Mouse (Mus musculus): ENCODE results near the gene Apoc2. TPM values are rescaled to one million over a fixed set of nuclear protein-coding genes. Genes with fewer than 3 reads are reported as not detected.

Apoc2 gene
- polyA plus RNA-seq, 1 experiment from 2014 or later, result not detected

DNA sequence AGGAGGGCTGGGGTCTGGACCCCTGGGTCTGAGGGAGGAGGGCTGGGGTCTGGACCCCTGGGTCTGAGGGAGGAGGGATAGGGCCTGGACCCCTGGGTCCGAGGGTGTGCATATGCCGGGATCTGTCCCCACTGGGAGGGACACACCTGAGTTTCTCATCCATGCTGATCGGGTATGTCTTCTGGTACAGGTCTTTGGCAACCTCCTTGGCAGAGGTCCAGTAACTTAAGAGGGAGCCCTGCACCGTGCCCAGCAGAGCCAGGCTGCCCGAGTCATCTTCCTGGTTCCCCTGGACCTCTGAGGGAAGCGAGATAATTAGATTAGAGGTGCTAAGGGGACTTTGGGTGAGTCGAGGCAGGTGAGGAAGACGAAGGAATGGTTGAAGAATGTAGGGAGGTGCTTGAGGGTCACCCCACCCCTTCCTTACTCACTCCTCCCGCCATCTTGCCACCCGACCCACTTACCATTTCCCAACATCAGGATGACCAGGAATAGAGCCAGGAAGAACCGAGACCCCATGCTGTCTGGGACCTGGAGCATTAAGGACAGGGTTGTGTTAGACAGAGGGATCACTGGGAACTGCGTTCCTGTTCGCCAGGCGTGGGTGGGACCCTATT is 4.5 kb downstream of the Apoc2 start:
- no peak overlapping the region for H3K27ac ChIP-seq (ENCODE audit: low read depth, low read length)
- H3K27me3 ChIP-seq (ENCODE audit: control insufficient read depth, insufficient read depth, low read length), result no peaks in the 10 kb centered on the region
- H3K4me1 ChIP-seq (ENCODE audit: control insufficient read depth, insufficient read depth, low read length), result no peaks in the 10 kb centered on the region
- WGBS, result 69% methylated on average over 14 of the region's 14 CpGs
- ATAC-seq (ENCODE audit: low FRiP score), result no peak
- no peak for DNase-seq (ENCODE audit: low spot score, missing footprints)
- no peak overlapping the region for H3K9ac ChIP-seq (ENCODE audit: low read length)
- H3K9me3 ChIP-seq (ENCODE audit: control insufficient read depth, low read length), result no peaks in the 10 kb centered on the region
- no peak overlapping the region for H3K4me2 ChIP-seq
- no peak overlapping the region for H3K4me3 ChIP-seq (ENCODE audit: low read depth, low read length)
- no peaks in the 10 kb centered on the region for H3K36me3 ChIP-seq (ENCODE audit: control insufficient read depth, insufficient read depth, low read length)

DNA sequence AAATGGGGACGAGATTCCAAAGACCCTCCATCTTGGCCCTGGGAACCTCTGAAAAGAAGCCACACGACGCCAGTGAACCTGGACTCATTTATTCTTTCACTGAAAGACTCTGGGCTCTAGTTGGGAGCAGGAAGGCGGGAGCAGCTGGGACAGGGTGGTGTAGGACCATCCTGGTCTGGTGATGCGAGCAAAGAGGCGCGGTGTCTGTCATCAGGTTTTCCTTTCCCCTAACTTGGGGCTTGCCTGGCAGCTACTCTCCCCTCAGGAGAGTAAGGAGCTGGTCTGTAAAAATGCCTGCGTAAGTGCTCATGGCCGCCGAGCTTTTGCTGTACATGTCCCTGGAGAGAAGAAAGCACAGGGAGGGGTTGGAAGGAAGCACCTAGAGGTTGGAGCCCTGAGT is 6.2 kb downstream of the Apoc2 start:
- Histone ChIP-seq H3K9me3 (ENCODE audit: control insufficient read depth, low read length) (no peaks in the 10 kb centered on the region), H3K9ac (ENCODE audit: low read length) (no peak overlapping the region), H3K27me3 (ENCODE audit: control insufficient read depth, insufficient read depth, low read length) (no peaks in the 10 kb centered on the region), H3K4me2 (no peak overlapping the region), H3K36me3 (ENCODE audit: control insufficient read depth, insufficient read depth, low read length) (no peaks in the 10 kb centered on the region), H3K4me3 (ENCODE audit: low read depth, low read length) (no peak overlapping the region), H3K27ac (ENCODE audit: low read depth, low read length) (no peak overlapping the region), H3K4me1 (ENCODE audit: control insufficient read depth, insufficient read depth, low read length) (no peaks in the 10 kb centered on the region)
- no peak for DNase-seq (ENCODE audit: low spot score, missing footprints)
- WGBS, result 75% methylated on average over 10 of the region's 10 CpGs
- ATAC-seq (ENCODE audit: low FRiP score), result no peak

DNA sequence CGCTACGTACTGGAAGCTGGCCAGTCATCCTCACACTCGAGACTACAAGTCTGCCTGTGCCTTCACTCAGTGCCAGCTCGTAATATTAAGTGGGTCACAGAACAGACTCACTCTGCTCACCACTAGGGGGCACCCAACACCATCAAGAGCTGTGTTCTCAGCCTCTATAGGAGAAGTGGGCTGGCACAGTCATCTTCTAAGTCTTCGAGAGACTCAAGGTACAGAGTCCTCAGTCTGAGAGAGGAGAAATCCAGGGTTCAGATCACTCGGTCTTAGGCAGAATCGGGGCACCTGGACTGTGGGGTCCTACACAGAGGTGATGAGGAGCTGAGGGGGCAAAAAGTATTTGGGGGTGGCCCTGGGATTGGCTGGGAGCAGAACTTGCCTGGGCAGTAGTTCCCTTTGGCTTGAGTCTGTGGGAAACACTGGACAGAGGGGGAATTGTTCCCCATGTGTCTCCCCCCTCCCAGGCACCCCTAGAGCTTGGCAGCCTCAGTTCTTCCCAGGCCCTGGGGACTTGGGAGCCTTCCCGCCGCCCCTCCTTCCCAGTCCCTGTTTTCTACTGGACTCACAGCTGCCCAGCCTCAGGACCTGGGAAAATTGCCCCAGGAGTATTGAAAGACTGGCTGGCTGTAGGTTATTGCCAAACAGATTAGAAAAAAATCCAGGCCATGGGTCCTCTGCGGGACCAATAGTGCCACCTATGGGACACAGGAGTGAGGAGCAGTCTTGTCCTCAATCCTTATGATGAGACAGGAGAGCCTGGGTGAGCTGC is 8.6 kb downstream of the Apoc2 start:
- Histone ChIP-seq H3K27ac (ENCODE audit: low read depth, low read length) (no peak overlapping the region), H3K4me3 (ENCODE audit: low read depth, low read length) (no peak overlapping the region), H3K27me3 (ENCODE audit: control insufficient read depth, insufficient read depth, low read length) (no peaks in the 10 kb centered on the region), H3K4me2 (0 out of 2 replicates have a peak overlapping the region, but pooled peaks have one; percentile 6), H3K4me1 (ENCODE audit: control insufficient read depth, insufficient read depth, low read length) (peaks cover 6% of the 10 kb centered on the region), H3K9me3 (ENCODE audit: control insufficient read depth, low read length) (no peaks in the 10 kb centered on the region), H3K9ac (ENCODE audit: low read length) (peak overlapping the region; percentile 39; the same call in 1 of the 2 replicates), H3K36me3 (ENCODE audit: control insufficient read depth, insufficient read depth, low read length) (no peaks in the 10 kb centered on the region)
- DNase-seq (ENCODE audit: low spot score, missing footprints) (peak; percentile 95), ATAC-seq (ENCODE audit: low FRiP score) (peak; percentile 66)
- 9% methylated on average over 10 of the region's 10 CpGs for WGBS

- peaks cover 14% of the 10 kb centered on the region for H3K4me1 ChIP-seq (ENCODE audit: control insufficient read depth, insufficient read depth, low read length)
- 74% methylated on average over 2 of the region's 2 CpGs for WGBS
- DNase-seq (ENCODE audit: low spot score, missing footprints) (no peak), ATAC-seq (ENCODE audit: low FRiP score) (no peak)
- H3K9me3 ChIP-seq (ENCODE audit: control insufficient read depth, low read length), result no peaks in the 10 kb centered on the region
- H3K36me3 ChIP-seq (ENCODE audit: control insufficient read depth, insufficient read depth, low read length), result no peaks in the 10 kb centered on the region
- H3K27me3 ChIP-seq (ENCODE audit: control insufficient read depth, insufficient read depth, low read length), result no peaks in the 10 kb centered on the region
- H3K4me3 ChIP-seq (ENCODE audit: low read depth, low read length), result no peak overlapping the region
- no peak overlapping the region for H3K4me2 ChIP-seq
- no peak overlapping the region for H3K27ac ChIP-seq (ENCODE audit: low read depth, low read length)
- H3K9ac ChIP-seq (ENCODE audit: low read length), result no peak overlapping the region
Measured at GRCm38 (mm10) chr7:19667434-19667833, 10.3 kb downstream of the Apoc2 start.

- H3K9me3 ChIP-seq (ENCODE audit: control insufficient read depth, low read length), result no peaks in the 10 kb centered on the region
- ATAC-seq (ENCODE audit: low FRiP score) (no peak), DNase-seq (ENCODE audit: low spot score, missing footprints) (no peak)
- WGBS, result 59% methylated on average over 3 of the region's 3 CpGs
- H3K4me2 ChIP-seq, result no peak overlapping the region
- no peak overlapping the region for H3K9ac ChIP-seq (ENCODE audit: low read length)
- H3K36me3 ChIP-seq (ENCODE audit: control insufficient read depth, insufficient read depth, low read length), result no peaks in the 10 kb centered on the region
- H3K4me1 ChIP-seq (ENCODE audit: control insufficient read depth, insufficient read depth, low read length), result peaks cover 14% of the 10 kb centered on the region
- no peak overlapping the region for H3K4me3 ChIP-seq (ENCODE audit: low read depth, low read length)
- no peaks in the 10 kb centered on the region for H3K27me3 ChIP-seq (ENCODE audit: control insufficient read depth, insufficient read depth, low read length)
- no peak overlapping the region for H3K27ac ChIP-seq (ENCODE audit: low read depth, low read length)
Measured at GRCm38 (mm10) chr7:19666750-19667149, 11.0 kb downstream of the Apoc2 start.

GRCm38 (mm10) chr7:19664955-19665841 is 12.5 kb downstream of the Apoc2 start, which contains the start of gene Clptm1:
Clptm1 (minus strand) TSS chr7:19665033.
- Histone ChIP-seq H3K9me3 (ENCODE audit: control insufficient read depth, low read length) (no peaks in the 10 kb centered on the region), H3K9ac (ENCODE audit: low read length) (peak within 1 kb of the TSS; percentile 98), H3K4me3 (ENCODE audit: low read depth, low read length) (peak within 1 kb of the TSS; percentile 99), H3K4me1 (ENCODE audit: control insufficient read depth, insufficient read depth, low read length) (peaks cover 14% of the 10 kb centered on the region), H3K27me3 (ENCODE audit: control insufficient read depth, insufficient read depth, low read length) (no peaks in the 10 kb centered on the region), H3K36me3 (ENCODE audit: control insufficient read depth, insufficient read depth, low read length) (no peaks in the 10 kb centered on the region), H3K27ac (ENCODE audit: low read depth, low read length) (peak within 1 kb of the TSS; percentile 90), H3K4me2 (peak within 1 kb of the TSS; percentile 80)
- DNase-seq (ENCODE audit: low spot score, missing footprints), result peak; percentile 99
- peak; percentile 90 for ATAC-seq (ENCODE audit: low FRiP score)
- WGBS, result under 1% methylated on average over 63 of the region's 63 CpGs

GRCm38 (mm10) chr7:19664455-19664954 is 13.2 kb downstream of the Apoc2 start:
- H3K9ac ChIP-seq (ENCODE audit: low read length), result peak overlapping the region; percentile 98
- H3K9me3 ChIP-seq (ENCODE audit: control insufficient read depth, low read length), result no peaks in the 10 kb centered on the region
- peak overlapping the region; percentile 40; the same call in 1 of the 2 replicates for H3K27ac ChIP-seq (ENCODE audit: low read depth, low read length)
- DNase-seq (ENCODE audit: low spot score, missing footprints), result no peak
- ATAC-seq (ENCODE audit: low FRiP score), result no peak; the same call in none of the 2 replicates
- H3K4me3 ChIP-seq (ENCODE audit: low read depth, low read length), result peak overlapping the region; percentile 99
- H3K36me3 ChIP-seq (ENCODE audit: control insufficient read depth, insufficient read depth, low read length), result no peaks in the 10 kb centered on the region; the same call in 1 of the 2 replicates
- peak overlapping the region; percentile 80 for H3K4me2 ChIP-seq
- WGBS, result under 1% methylated on average over 30 of the region's 37 CpGs
- no peaks in the 10 kb centered on the region for H3K27me3 ChIP-seq (ENCODE audit: control insufficient read depth, insufficient read depth, low read length)
- H3K4me1 ChIP-seq (ENCODE audit: control insufficient read depth, insufficient read depth, low read length), result peaks cover 14% of the 10 kb centered on the region

DNA sequence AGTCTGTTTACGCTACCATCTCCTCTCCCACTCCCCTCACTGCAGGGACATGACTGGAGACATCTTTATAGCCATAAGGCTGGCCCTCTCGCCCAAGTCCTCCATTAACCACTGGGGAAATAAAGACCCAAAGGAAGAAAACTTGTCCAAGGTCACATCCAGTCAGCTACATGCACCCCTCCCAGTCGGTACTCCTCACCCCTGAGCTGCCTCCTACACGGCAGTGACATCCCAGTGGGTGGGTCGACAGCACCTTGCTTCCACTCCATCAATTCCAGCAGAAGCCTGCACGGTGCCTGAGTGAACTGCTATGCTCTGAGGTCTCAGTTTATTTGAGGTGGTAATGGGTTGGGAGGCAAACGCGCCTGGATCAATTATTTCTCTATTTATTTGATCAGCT is 13.8 kb downstream of the Apoc2 start:
- Histone ChIP-seq H3K9me3 (ENCODE audit: control insufficient read depth, low read length) (no peaks in the 10 kb centered on the region), H3K4me2 (peak overlapping the region; percentile 80), H3K4me1 (ENCODE audit: control insufficient read depth, insufficient read depth, low read length) (peaks cover 14% of the 10 kb centered on the region), H3K4me3 (ENCODE audit: low read depth, low read length) (peak overlapping the region; percentile 99), H3K9ac (ENCODE audit: low read length) (peak overlapping the region; percentile 98), H3K36me3 (ENCODE audit: control insufficient read depth, insufficient read depth, low read length) (no peaks in the 10 kb centered on the region; the same call in 1 of the 2 replicates), H3K27me3 (ENCODE audit: control insufficient read depth, insufficient read depth, low read length) (no peaks in the 10 kb centered on the region), H3K27ac (ENCODE audit: low read depth, low read length) (no peak overlapping the region)
- WGBS, result 21% methylated on average over 8 of the region's 8 CpGs
- DNase-seq (ENCODE audit: low spot score, missing footprints) (no peak), ATAC-seq (ENCODE audit: low FRiP score) (peak; percentile 10; the same call in 1 of the 2 replicates)

Measured in midbrain, embryonic 11.5 days (tissue).